Mouse (Mus musculus) adrenal gland, adult (tissue): Measurements from ENCODE around the gene Gm20388.

Source experiments
- DNase-seq, 2 experiments: peaks; one replicate each; pipeline ENCODE4 v3.0.0; 2022 to 2023; ENCODE audit warnings: low spot score in 1 of 2; ENCODE audit not compliant: inconsistent age in 2 of 2

The Gm20388 gene

GRCm38 (mm10) chr8:121357451-121357850, 1446.8 kb downstream of the Gm20388 start:
- DNase-seq, result no peak

GRCm38 (mm10) chr8:121358609-121359008, 1448.0 kb downstream of the Gm20388 start:
- peak in 1 of 2 experiments; percentile 39 for DNase-seq

- peak in 1 of 2 experiments; percentile 53 for DNase-seq
These were observed 1448.7 kb downstream of the Gm20388 start for GRCm38 (mm10) chr8:121359131-121359981.

- peak; percentile 76 to 92 for DNase-seq
These were observed 1449.4 kb downstream of the Gm20388 start for GRCm38 (mm10) chr8:121360001-121360400.

- no peak for DNase-seq
These were observed 1450.5 kb downstream of the Gm20388 start for GRCm38 (mm10) chr8:121361166-121361565.

GRCm38 (mm10) chr8:121364646-121365045, 1454.0 kb downstream of the Gm20388 start:
- DNase-seq, result no peak

- DNase-seq, result no peak
These were observed 1454.5 kb downstream of the Gm20388 start for GRCm38 (mm10) chr8:121365150-121365549.

GRCm38 (mm10) chr8:121366655-121367054, 1456.0 kb downstream of the Gm20388 start:
- DNase-seq, result no peak

GRCm38 (mm10) chr8:121368799-121369198, 1458.2 kb downstream of the Gm20388 start:
- no peak for DNase-seq

GRCm38 (mm10) chr8:121369378-121369777, 1458.7 kb downstream of the Gm20388 start:
- no peak for DNase-seq

- no peak for DNase-seq
These were observed 1460.6 kb downstream of the Gm20388 start for GRCm38 (mm10) chr8:121371287-121371686.

- no peak for DNase-seq
These were observed 1461.4 kb downstream of the Gm20388 start for GRCm38 (mm10) chr8:121371911-121372638.

GRCm38 (mm10) chr8:121372639-121372986, 1462.0 kb downstream of the Gm20388 start:
- peak in 1 of 2 experiments; percentile 63 for DNase-seq

- DNase-seq, result no peak
These were observed 1463.6 kb downstream of the Gm20388 start for GRCm38 (mm10) chr8:121374284-121374683.

GRCm38 (mm10) chr8:121374777-121375176, 1464.1 kb downstream of the Gm20388 start:
- DNase-seq, result no peak

GRCm38 (mm10) chr8:121376116-121376950, 1465.7 kb downstream of the Gm20388 start:
- peak; percentile 95 to 96 for DNase-seq

- no peak for DNase-seq
These were observed 1467.0 kb downstream of the Gm20388 start for GRCm38 (mm10) chr8:121377680-121378079.

- DNase-seq, result no peak
These were observed 1468.7 kb downstream of the Gm20388 start for GRCm38 (mm10) chr8:121379387-121379786.

GRCm38 (mm10) chr8:121382583-121383241, 1472.1 kb downstream of the Gm20388 start:
- DNase-seq, result peak; percentile 77 to 89

- DNase-seq, result no peak
These were observed 1474.9 kb downstream of the Gm20388 start for GRCm38 (mm10) chr8:121385540-121385939.

- DNase-seq, result peak in 1 of 2 experiments; percentile 58
These were observed 1480.0 kb downstream of the Gm20388 start for GRCm38 (mm10) chr8:121390608-121391007.
